Mouse (Mus musculus) kidney, adult 2 months (tissue): ENCODE data around the gene Evi2b. TPM values are rescaled to one million over a fixed set of nuclear protein-coding genes. Genes with fewer than 3 reads are reported as not detected.
A peak's percentile ranks its signal among the peaks of the same experiment; 100 is the strongest.

ENCODE experiments used
- DNase-seq: peaks from one replicate; pipeline ENCODE4 v3.0.0; 2021
- H3K27ac ChIP-seq: fragments of 200-500 bp; 2 replicates; pipeline ENCODE4 v1.5.1; 2012; ENCODE audit warnings: low read depth, low read length, control low read depth, inconsistent platforms; ENCODE audit not compliant: insufficient read depth
- H3K27me3 ChIP-seq: fragments of 200-500 bp; replicated peaks from 2 replicates; pipeline ENCODE4 v1.6.1; 2012; ENCODE audit warnings: mild to moderate bottlenecking, moderate library complexity, low read length, inconsistent platforms; ENCODE audit not compliant: control insufficient read depth, insufficient read depth
- H3K36me3 ChIP-seq: fragments of 200-500 bp; 2 replicates; pipeline ENCODE4 v1.6.1; 2012; ENCODE audit warnings: mild to moderate bottlenecking, moderate library complexity, low read length, inconsistent platforms; ENCODE audit not compliant: control insufficient read depth, insufficient read depth
- H3K4me1 ChIP-seq: fragments of 200-500 bp; 2 replicates; pipeline ENCODE4 v1.6.1; 2011; ENCODE audit warnings: low read length; ENCODE audit not compliant: control insufficient read depth, insufficient read depth
- H3K4me3 ChIP-seq: fragments of 200-500 bp; 2 replicates; pipeline ENCODE4 v1.5.1; 2011; ENCODE audit warnings: mild to moderate bottlenecking, low read depth, low read length, control low read depth; ENCODE audit not compliant: insufficient read depth
- CTCF ChIP-seq: fragments of 200-500 bp; conservative IDR thresholded peaks from 2 replicates; pipeline ENCODE4 v1.5.1; 2011; ENCODE audit warnings: low read depth, mild to moderate bottlenecking, control low read depth, low read length, moderate library complexity, mixed read lengths; ENCODE audit not compliant: insufficient read depth, insufficient read length
- POLR2A ChIP-seq: fragments of 200-500 bp; IDR thresholded peaks from one replicate; pipeline ENCODE4 v1.6.1; 2011; ENCODE audit warnings: low read depth, low read length, control low read depth
- WGBS: fragments of 180-500 bp; shearing (Covaris S2); methylation state at CpG from one replicate; pipeline ENCODE4 v1.1.7; 2018; 5-methylcytosine and 5-hydroxymethylcytosine counted together
- polyA plus RNA-seq: library from polyadenylated mRNA; depleted of rRNA; stranded (reverse); fragments of >200 nt; gene quantifications from 2 replicates; pipeline ENCODE4 v1.2.3, GENCODE M21; 2012

The Evi2b gene
- polyA plus RNA-seq, 1 experiment = 5.6 TPM

GRCm38 (mm10) chr11:79536293-79536692 is 12.7 kb upstream of the Evi2b start:
- no peak overlapping the region for H3K27ac ChIP-seq
- H3K4me1 ChIP-seq = 0 out of 2 replicates have a peak, but pooled peaks cover 5% of the 10 kb centered on the region
- no peaks in the 10 kb centered on the region for H3K27me3 ChIP-seq
- no peak for DNase-seq
- no peaks in the 10 kb centered on the region; the same call in 1 of the 2 replicates for H3K36me3 ChIP-seq
- no peak for TF ChIP-seq POLR2A
- no peak for TF ChIP-seq CTCF
- H3K4me3 ChIP-seq = no peak overlapping the region
- 92% methylated on average over 3 of the region's 3 CpGs for WGBS

GRCm38 (mm10) chr11:79535554-79535953 is 12.0 kb upstream of the Evi2b start:
- H3K4me1 ChIP-seq = 0 out of 2 replicates have a peak, but pooled peaks cover 5% of the 10 kb centered on the region
- no peak for TF ChIP-seq POLR2A
- no peak for TF ChIP-seq CTCF
- no peak overlapping the region for H3K27ac ChIP-seq
- H3K4me3 ChIP-seq = no peak overlapping the region
- H3K27me3 ChIP-seq = no peaks in the 10 kb centered on the region
- H3K36me3 ChIP-seq = no peaks in the 10 kb centered on the region; the same call in 1 of the 2 replicates
- no peak for DNase-seq
- WGBS = 88% methylated on average over 4 of the region's 4 CpGs

- no peaks in the 10 kb centered on the region; the same call in 1 of the 2 replicates for H3K36me3 ChIP-seq
- 65% methylated on average over 8 of the region's 8 CpGs for WGBS
- H3K4me3 ChIP-seq = no peak overlapping the region
- TF ChIP-seq CTCF = no peak
- no peak for TF ChIP-seq POLR2A
- peak; percentile 25 for DNase-seq
- 0 out of 2 replicates have a peak, but pooled peaks cover 5% of the 10 kb centered on the region for H3K4me1 ChIP-seq
- no peaks in the 10 kb centered on the region for H3K27me3 ChIP-seq
- H3K27ac ChIP-seq = no peak overlapping the region
Measured at GRCm38 (mm10) chr11:79533950-79534690, 10.6 kb upstream of the Evi2b start.

GRCm38 (mm10) chr11:79533311-79533710 is 9.7 kb upstream of the Evi2b start:
- no peak for DNase-seq
- no peaks in the 10 kb centered on the region for H3K27me3 ChIP-seq
- 0 out of 2 replicates have a peak, but pooled peaks cover 5% of the 10 kb centered on the region for H3K4me1 ChIP-seq
- H3K36me3 ChIP-seq = no peaks in the 10 kb centered on the region; the same call in 1 of the 2 replicates
- 92% methylated on average over 6 of the region's 6 CpGs for WGBS
- H3K27ac ChIP-seq = no peak overlapping the region
- H3K4me3 ChIP-seq = no peak overlapping the region
- TF ChIP-seq CTCF (no peak), POLR2A (no peak)

- DNase-seq = no peak
- TF ChIP-seq CTCF (no peak), POLR2A (no peak)
- H3K27me3 ChIP-seq = no peaks in the 10 kb centered on the region
- H3K4me1 ChIP-seq = peaks cover 15% of the 10 kb centered on the region
- 93% methylated on average over 4 of the region's 4 CpGs for WGBS
- no peak overlapping the region for H3K4me3 ChIP-seq
- no peaks in the 10 kb centered on the region; the same call in 1 of the 2 replicates for H3K36me3 ChIP-seq
- no peak overlapping the region for H3K27ac ChIP-seq
Measured at GRCm38 (mm10) chr11:79531485-79531884, 7.9 kb upstream of the Evi2b start.

- no peak for DNase-seq
- no peak overlapping the region for H3K4me3 ChIP-seq
Measured at GRCm38 (mm10) chr11:79530774-79531173, 7.2 kb upstream of the Evi2b start.

GRCm38 (mm10) chr11:79530333-79530761 is 6.8 kb upstream of the Evi2b start, which contains the start of the genes Evi2 and Evi2a:
TSS of gene Evi2 (minus strand) at chr11:79530589.
TSS of gene Evi2a (minus strand) at chr11:79530609.
- Histone ChIP-seq H3K36me3 (no peaks in the 10 kb centered on the region; the same call in 1 of the 2 replicates), H3K4me1 (peaks cover 17% of the 10 kb centered on the region), H3K4me3 (no peak within 1 kb of the TSS), H3K27me3 (no peaks in the 10 kb centered on the region), H3K27ac (no peak within 1 kb of the TSS)
- 92% methylated on average over 7 of the region's 7 CpGs for WGBS
- TF ChIP-seq POLR2A (no peak), CTCF (no peak)
- peak; percentile 21 for DNase-seq

More at GRCm38 (mm10) chr11:79530774-79531173, 7.2 kb upstream of the Evi2b start:
- Histone ChIP-seq H3K4me1 (peaks cover 15% of the 10 kb centered on the region), H3K27me3 (no peaks in the 10 kb centered on the region), H3K27ac (no peak overlapping the region), H3K36me3 (no peaks in the 10 kb centered on the region; the same call in 1 of the 2 replicates)
- no peak for TF ChIP-seq CTCF
- no peak for TF ChIP-seq POLR2A
- 86% methylated on average over 11 of the region's 11 CpGs for WGBS
